Mouse (Mus musculus): ENCODE measurements at regions not wholly inside any gene's neighbourhood (a gene's known extent, or its start where the extent isn't known, plus 50 kb on each side); places are given as distances from the start of the nearest gene placed in this dataset.

- DNase-seq = no peak
Observed at GRCm38 (mm10) chr3:21824101-21824880, 252.2 kb upstream of the Tbl1xr1 start.

DNA sequence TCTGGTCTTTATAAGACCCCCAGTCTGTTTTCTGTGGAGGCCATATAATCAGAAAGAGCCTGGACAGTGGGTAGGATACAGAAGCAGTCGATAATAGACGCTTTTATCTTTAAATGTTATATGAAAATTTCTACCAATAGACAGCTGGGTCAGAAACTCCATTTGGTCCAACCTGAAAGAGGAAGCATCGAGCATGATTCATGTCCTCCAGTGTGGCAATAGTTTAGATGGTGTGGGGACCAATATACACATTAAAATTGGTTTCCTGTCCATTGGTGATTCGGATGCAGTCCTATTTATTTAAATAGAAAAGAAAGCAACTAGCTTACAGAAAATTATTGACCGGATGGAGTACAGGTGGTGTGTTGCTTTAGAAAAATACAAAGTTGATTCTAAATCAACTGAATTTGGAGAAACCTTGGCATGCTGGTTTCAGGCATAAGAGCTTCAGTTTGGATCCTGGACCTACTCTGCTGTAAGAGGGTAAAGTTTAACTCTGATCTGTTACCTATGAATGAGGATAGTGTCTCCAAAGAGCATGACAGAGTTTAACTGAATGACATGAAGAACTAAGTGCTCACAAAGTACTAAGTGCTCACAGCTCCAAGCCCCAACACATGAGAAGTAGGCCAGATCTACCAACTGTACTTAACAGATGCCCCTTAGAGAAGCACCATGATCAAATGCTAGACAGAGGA, 251.4 kb upstream of the Tbl1xr1 start:
- DNase-seq = no peak

DNA sequence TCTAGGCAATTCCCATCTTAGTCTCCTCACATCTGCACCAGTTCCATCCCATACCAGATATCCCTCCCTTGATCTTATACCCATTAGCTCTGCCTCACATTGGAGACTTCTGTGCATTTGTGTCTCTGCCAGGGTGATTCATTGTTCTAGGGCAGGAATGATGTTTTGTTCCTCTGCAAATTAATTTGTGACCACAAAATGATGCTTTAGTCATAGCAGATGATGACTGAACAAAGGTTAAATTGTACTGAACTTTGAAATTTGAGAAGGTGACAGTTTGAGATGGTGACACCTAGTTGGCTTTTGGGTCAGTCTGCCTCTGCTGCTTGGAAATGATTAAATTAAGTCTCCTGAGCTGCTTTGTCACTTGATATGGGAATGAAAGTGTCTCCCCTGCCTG, 248.8 kb upstream of the Tbl1xr1 start:
- DNase-seq = no peak

- DNase-seq = no peak
Observed at GRCm38 (mm10) chr3:21833111-21833510, 243.3 kb upstream of the Tbl1xr1 start.

GRCm38 (mm10) chr3:21835526-21835925, 240.9 kb upstream of the Tbl1xr1 start:
- DNase-seq = no peak

DNA sequence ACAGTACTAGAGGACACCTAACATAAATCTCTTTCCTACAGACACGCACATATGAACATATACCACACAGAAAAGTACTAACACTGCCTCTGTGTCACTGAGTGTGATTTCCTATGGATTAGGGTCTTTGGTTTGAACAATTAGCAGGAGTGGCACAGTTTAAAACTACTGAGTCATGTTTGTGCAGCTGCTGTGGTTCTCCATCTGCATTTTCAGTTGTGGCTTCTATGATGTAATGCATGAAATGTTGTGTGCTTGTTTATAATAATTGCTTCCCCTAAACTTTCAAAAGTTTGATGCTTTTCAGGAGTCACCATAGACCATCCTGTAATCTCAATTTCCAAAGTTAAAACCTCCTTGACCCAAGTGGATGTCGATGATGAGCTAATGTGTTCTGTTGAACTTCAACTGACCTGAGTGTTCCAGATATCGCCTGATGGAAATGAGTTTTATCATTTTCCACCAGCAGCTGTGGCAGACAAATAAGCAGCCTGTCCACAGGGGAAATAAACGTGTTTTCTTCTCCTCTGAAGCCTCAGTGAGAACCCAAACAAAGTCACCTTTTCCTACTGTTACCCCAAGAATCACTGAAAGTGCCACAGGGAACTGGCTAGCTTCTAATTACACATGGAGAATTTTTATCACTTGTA, 239.0 kb upstream of the Tbl1xr1 start:
- DNase-seq = no peak

DNA sequence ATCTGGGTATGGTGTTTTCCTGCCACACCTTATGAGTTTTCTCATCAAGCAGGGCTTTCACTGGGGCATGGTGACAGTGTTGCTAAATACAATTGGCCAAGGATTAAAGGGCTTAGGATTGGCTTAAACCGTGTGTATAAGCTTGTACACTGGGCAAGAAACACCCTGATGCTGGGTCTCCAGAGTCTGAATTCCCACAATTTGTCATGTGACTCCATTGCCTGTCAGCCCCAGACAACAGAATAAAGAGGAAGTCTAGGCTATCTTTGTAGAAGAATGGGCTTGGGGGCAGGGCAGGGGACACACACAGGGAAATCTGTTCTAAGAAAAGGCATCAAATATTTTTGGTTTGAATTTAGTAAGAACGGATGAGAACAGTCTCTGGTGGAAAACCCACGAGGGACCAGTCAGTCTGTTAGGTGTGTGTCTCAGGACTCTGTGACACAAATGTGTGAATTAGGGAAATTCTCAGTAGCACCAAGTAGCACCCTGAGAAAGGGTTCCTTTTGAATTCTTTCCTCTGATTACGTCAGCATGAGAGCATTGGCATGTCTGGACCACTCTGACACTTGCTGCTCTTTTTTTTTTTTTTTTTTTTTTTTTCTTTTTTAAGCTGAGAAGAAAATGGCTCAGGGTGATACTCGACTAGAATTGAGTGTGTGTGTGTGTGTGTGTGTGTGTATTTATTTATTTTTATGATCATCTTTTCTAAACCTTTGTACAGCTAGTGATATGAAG, 235.5 kb upstream of the Tbl1xr1 start:
- DNase-seq = peak in 1 of 2 experiments; percentile 2

GRCm38 (mm10) chr3:21841506-21841905, 234.9 kb upstream of the Tbl1xr1 start:
- no peak for DNase-seq

GRCm38 (mm10) chr3:21842545-21843291, 233.7 kb upstream of the Tbl1xr1 start:
- DNase-seq = no peak

GRCm38 (mm10) chr3:21843292-21843852, 233.1 kb upstream of the Tbl1xr1 start:
- no peak for DNase-seq

- no peak for DNase-seq
Observed at GRCm38 (mm10) chr3:21849831-21850230, 226.6 kb upstream of the Tbl1xr1 start.

DNA sequence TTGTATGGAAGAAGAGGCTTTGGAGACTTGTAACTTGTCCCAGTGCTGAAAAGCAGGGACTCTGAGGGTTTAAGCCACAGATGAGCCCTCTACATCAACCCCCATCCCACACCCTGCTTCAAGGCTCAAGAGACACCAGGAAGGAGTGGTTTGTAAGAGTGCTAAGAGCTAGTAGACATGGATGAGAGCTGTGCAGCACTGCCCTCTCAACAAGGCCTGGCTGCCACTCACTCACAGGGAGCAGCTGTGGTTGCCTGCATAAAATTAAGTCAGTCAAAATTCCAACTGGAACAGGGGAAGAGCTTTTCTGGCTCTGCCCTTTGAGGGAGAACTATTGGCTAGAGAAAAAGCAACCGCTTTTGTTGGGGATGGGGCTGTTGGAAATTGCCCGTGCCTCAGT, 225.5 kb upstream of the Tbl1xr1 start:
- DNase-seq = no peak

DNA sequence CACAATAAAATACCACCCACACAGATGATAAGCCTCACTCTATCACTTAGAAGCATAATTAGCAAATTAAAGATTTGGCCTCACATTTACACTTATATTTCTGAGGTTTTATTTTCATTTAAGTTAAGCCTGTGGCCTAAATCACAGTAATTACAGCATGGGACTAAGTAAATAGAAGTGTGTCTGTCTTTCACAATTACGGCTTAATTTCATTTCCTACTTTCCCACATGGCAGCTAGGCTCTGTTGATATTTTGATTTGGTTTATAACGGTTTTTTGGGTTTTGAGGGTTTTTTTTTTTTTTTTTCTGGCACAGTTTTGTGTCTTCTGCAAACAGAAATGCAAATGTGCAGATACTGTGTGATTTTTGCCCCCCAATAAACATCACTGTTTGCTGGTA, 222.1 kb upstream of the Tbl1xr1 start:
- no peak for DNase-seq

DNA sequence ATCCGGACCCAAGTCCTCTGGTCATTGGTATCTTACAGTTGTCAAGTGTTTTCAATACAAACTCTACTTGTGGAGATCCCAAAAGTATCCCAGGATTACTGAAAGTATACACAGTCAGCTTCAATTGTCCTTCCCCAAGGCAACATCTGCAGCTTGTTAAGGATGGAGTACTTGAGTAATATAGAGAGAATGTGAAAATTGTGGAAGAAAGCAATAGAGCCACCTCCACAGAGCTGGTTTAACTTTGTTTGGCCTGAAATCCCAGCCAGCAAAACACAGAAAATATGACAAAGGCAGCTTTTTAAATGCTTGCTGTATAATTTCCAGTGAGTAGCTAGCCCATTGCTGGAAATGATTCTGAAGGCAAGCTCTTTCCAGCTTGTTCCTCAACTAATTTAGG, 217.0 kb upstream of the Tbl1xr1 start:
- no peak for DNase-seq

GRCm38 (mm10) chr3:21860915-21861635, 215.4 kb upstream of the Tbl1xr1 start:
- DNase-seq = no peak

- DNase-seq = no peak
Observed at GRCm38 (mm10) chr3:21861636-21861970, 214.8 kb upstream of the Tbl1xr1 start.

DNA sequence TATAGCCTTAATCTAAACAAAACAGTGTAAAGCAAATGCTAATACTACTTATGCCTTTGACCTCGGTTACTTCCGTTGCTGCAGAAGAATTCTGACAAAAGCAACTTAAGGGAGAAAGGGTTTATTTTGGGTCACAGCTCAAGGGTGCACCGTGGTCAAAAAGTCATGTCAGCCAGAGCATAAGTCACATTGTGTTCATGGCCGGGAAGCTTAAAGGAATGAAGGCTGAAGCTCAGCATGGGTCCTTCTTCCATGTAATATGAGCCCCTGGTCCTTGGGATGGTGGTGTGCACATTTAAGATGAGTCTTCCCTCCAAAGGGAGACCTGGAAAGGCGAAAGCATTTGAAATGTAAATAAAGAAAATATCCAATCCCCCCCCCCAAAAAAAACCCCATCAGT, 212.1 kb upstream of the Tbl1xr1 start:
- DNase-seq = no peak

GRCm38 (mm10) chr3:21865856-21866255, 210.6 kb upstream of the Tbl1xr1 start:
- DNase-seq = no peak

DNA sequence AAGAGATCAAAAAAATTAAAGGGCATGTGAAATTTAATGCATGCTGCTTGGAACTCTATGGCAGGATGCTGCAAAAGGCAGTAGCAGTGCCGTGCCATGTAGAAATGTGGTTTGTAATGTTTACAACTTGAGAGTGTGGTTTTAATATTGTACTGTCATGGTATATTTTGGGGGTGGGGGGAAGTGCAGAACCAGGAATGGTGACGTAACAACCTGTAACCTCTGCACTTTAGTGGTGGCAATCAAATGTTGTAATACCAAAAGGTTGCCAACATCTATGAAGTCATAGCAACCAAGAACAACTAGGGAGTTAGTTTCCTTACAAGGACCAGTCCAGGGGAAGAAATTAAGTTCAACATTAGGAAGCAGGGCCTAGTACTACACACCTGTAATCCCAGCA, 198.1 kb upstream of the Tbl1xr1 start:
- no peak for DNase-seq

GRCm38 (mm10) chr3:21884216-21884615, 192.2 kb upstream of the Tbl1xr1 start:
- no peak for DNase-seq

DNA sequence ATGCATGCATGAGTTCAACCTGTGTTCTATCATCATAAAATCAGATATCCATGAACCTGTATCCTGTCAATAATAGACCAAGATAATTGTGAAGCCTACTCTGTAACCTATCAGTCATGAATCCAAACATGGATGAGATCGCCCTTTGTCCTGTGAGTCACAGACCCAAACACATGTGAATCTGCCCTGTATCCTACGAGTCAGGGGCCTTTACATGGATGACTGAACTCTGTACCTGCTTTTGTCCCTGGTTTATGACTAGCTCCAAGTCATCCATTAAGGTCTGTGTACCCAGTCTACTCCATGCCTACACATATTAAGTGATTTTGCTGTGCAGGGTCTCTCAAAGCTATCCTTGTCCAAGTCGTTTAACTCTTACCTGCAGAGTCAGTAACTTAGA, 187.7 kb upstream of the Tbl1xr1 start:
- DNase-seq = no peak

All from B cell, adult 2 months (primary cell).